Mouse (Mus musculus): ENCODE results near the gene Mterf1b. TPM values are rescaled to one million over a fixed set of nuclear protein-coding genes. Genes with fewer than 3 reads are reported as not detected.
"Not testable (repeated sequence)": the region's sequence is repeated elsewhere in the genome, so short reads cannot be mapped to it uniquely, and the experiment has no call there.

Mterf1b gene
- polyA plus RNA-seq, 2 experiments: 1.8 to 2.1 TPM

- no peak for DNase-seq (ENCODE audit: low read depth in 3 of 3, low spot score in 3 of 3)
- H3K36me3 ChIP-seq (replicated peaks; ENCODE audit: control insufficient read depth, insufficient read depth, low read depth): no peaks in the 10 kb centered on the region
- no peak overlapping the region for H3K27ac ChIP-seq
- TF ChIP-seq EP300 (IDR thresholded peaks at IDR 0.05; ENCODE audit: low read depth) (no peak), CTCF (IDR thresholded peaks at IDR 0.05; ENCODE audit: low read depth) (no peak)
- H3K4me2 ChIP-seq (ENCODE audit: low read depth): no peak overlapping the region
- WGBS (ENCODE audit: insufficient replicate concordance): 49% methylated on average over 6 of the region's 6 CpGs
- no peaks in the 10 kb centered on the region for H3K9me3 ChIP-seq (ENCODE audit: control insufficient read depth, low read length)
- H3K4me1 ChIP-seq (replicated peaks; ENCODE audit: control insufficient read depth in 2 of 2, insufficient read depth in 2 of 2, low read length in 1 of 2): no peaks in the 10 kb centered on the region
- H3K27me3 ChIP-seq (ENCODE audit: control insufficient read depth, insufficient read depth, low read length): no peaks in the 10 kb centered on the region
- ATAC-seq (ENCODE audit: insufficient read depth): no peak
- no peak overlapping the region for H3K9ac ChIP-seq (replicated peaks)
- H3K4me3 ChIP-seq (ENCODE audit: insufficient read depth in 1 of 2, low read depth in 2 of 2, low read length in 2 of 2): no peak overlapping the region
Observed at GRCm38 (mm10) chr5:4179364-4179763, 12.8 kb upstream of the Mterf1b start.

GRCm38 (mm10) chr5:4186815-4187214, 5.4 kb upstream of the Mterf1b start:
- TF ChIP-seq EP300 (IDR thresholded peaks at IDR 0.05; ENCODE audit: low read depth): no peak
- no peak for TF ChIP-seq CTCF (IDR thresholded peaks at IDR 0.05; ENCODE audit: low read depth)

DNA sequence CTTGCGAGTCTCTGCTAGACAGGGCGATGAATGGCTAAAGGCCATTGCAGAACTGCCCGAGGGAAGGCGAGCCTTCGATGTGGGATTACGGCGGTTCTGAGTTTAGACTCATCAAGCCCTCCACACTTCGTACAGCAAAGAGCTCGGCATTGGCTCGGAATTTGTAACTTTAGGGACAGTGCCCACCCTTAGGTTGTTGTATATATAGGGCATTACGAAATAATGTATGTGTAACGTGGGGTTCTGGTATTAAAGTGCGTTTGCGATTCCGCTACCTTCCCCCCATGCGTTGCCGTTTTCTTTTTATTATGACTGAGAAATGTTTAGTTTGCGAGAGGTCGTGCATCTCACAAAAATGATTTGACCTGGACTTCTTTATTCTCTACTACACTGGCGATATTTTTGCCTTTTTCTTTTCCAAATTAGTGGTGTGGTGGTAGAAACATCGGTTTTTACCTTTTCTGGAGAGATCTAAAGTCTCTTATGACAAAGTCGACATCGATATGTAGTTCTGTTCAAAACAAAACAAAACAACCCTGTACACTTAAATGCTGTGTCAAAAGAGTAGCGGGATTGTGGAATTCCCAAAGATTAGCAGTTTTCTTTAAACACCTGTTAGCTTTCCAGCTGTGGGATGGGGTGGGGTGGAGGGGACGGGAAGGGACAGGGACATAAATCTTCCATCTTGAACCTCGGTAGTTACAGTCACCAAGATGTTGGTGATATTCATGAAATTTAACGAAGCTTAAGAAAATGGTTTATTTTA, 497 bp downstream of the Mterf1b start:
- peak overlapping the region; percentile 83 for H3K9ac ChIP-seq (replicated peaks)
- not testable (repeated sequence) for H3K27me3 ChIP-seq (ENCODE audit: control insufficient read depth, insufficient read depth, low read length); H3K36me3 ChIP-seq (replicated peaks; ENCODE audit: control insufficient read depth, insufficient read depth, low read depth); DNase-seq (ENCODE audit: low read depth in 3 of 3, low spot score in 3 of 3); H3K27ac ChIP-seq; H3K9me3 ChIP-seq (ENCODE audit: control insufficient read depth, low read length); H3K4me1 ChIP-seq (replicated peaks; ENCODE audit: control insufficient read depth in 2 of 2, insufficient read depth in 2 of 2, low read length in 1 of 2)
- peak overlapping the region; percentile 73 for H3K4me2 ChIP-seq (ENCODE audit: low read depth)
- peak overlapping the region; percentile 68 to 69 for H3K4me3 ChIP-seq (ENCODE audit: insufficient read depth in 1 of 2, low read depth in 2 of 2, low read length in 2 of 2)
- WGBS (ENCODE audit: insufficient replicate concordance): 3% methylated on average over 13 of the region's 27 CpGs
- ATAC-seq (ENCODE audit: insufficient read depth): peak; percentile 55; the same call in 1 of the 2 replicates

More at GRCm38 (mm10) chr5:4186815-4187214, 5.4 kb upstream of the Mterf1b start:
- H3K9me3 ChIP-seq (ENCODE audit: control insufficient read depth, low read length): no peaks in the 10 kb centered on the region
- no peak overlapping the region for H3K9ac ChIP-seq (replicated peaks)
- H3K4me3 ChIP-seq (ENCODE audit: insufficient read depth in 1 of 2, low read depth in 2 of 2, low read length in 2 of 2): no peak overlapping the region
- no peak for DNase-seq (ENCODE audit: low read depth in 3 of 3, low spot score in 3 of 3)
- no peaks in the 10 kb centered on the region for H3K27me3 ChIP-seq (ENCODE audit: control insufficient read depth, insufficient read depth, low read length)
- H3K36me3 ChIP-seq (replicated peaks; ENCODE audit: control insufficient read depth, insufficient read depth, low read depth): no peaks in the 10 kb centered on the region
- no peaks in the 10 kb centered on the region for H3K4me1 ChIP-seq (replicated peaks; ENCODE audit: control insufficient read depth in 2 of 2, insufficient read depth in 2 of 2, low read length in 1 of 2)
- no peak overlapping the region for H3K27ac ChIP-seq
- 37% methylated on average over 4 of the region's 4 CpGs for WGBS (ENCODE audit: insufficient replicate concordance)
- H3K4me2 ChIP-seq (ENCODE audit: low read depth): no peak overlapping the region
- no peak for ATAC-seq (ENCODE audit: insufficient read depth)

GRCm38 (mm10) chr5:4193247-4193628, 1.1 kb downstream of the Mterf1b start:
- no peaks in the 10 kb centered on the region for H3K27me3 ChIP-seq (ENCODE audit: control insufficient read depth, insufficient read depth, low read length)
- no peak for ATAC-seq (ENCODE audit: insufficient read depth)
- H3K9me3 ChIP-seq (ENCODE audit: control insufficient read depth, low read length): no peaks in the 10 kb centered on the region
- WGBS (ENCODE audit: insufficient replicate concordance): 47% methylated on average over 5 of the region's 5 CpGs
- H3K36me3 ChIP-seq (replicated peaks; ENCODE audit: control insufficient read depth, insufficient read depth, low read depth): no peaks in the 10 kb centered on the region
- H3K27ac ChIP-seq: no peak overlapping the region
- no peak overlapping the region for H3K9ac ChIP-seq (replicated peaks)
- DNase-seq (ENCODE audit: low read depth in 3 of 3, low spot score in 3 of 3): no peak
- H3K4me3 ChIP-seq (ENCODE audit: insufficient read depth in 1 of 2, low read depth in 2 of 2, low read length in 2 of 2): peak overlapping the region; percentile 68 to 69; a peak in 3 of 4 replicates
- peak overlapping the region; percentile 73 for H3K4me2 ChIP-seq (ENCODE audit: low read depth)
- peaks cover 0 to 3% of the 10 kb centered on the region in 2 experiments; a peak in 2 of 4 replicates for H3K4me1 ChIP-seq (replicated peaks; ENCODE audit: control insufficient read depth in 2 of 2, insufficient read depth in 2 of 2, low read length in 1 of 2)
- TF ChIP-seq CTCF (IDR thresholded peaks at IDR 0.05; ENCODE audit: low read depth) (no peak), EP300 (IDR thresholded peaks at IDR 0.05; ENCODE audit: low read depth) (no peak)

DNA sequence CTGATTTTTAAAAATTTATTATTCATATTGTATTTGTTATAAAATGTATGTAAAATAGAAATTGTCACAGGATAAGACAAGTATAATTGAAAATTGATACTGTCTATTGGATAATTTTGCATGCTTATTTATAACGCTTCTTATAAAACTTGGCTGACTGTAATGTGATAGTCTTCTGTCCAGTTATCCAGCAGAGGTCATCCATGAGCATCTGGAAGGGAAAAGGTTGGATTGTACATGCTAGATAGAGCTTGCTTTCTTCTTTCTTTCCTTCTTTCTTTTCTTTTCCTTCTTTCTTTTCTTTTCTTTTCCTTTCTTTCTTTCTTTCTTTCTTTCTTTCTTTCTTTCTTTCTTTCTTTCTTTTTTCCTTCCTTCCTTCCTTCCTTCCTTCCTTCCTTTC, 2.0 kb downstream of the Mterf1b start:
- no peak overlapping the region for H3K27ac ChIP-seq
- ATAC-seq (ENCODE audit: insufficient read depth) (no peak), DNase-seq (ENCODE audit: low read depth in 3 of 3, low spot score in 3 of 3) (no peak)
- 95% methylated on average over 1 of the region's 1 CpGs for WGBS (ENCODE audit: insufficient replicate concordance)
- no peak overlapping the region for H3K4me3 ChIP-seq (ENCODE audit: insufficient read depth in 1 of 2, low read depth in 2 of 2, low read length in 2 of 2)
- no peaks in the 10 kb centered on the region for H3K36me3 ChIP-seq (replicated peaks; ENCODE audit: control insufficient read depth, insufficient read depth, low read depth)
- TF ChIP-seq EP300 (IDR thresholded peaks at IDR 0.05; ENCODE audit: low read depth) (no peak), CTCF (IDR thresholded peaks at IDR 0.05; ENCODE audit: low read depth) (no peak)
- no peak overlapping the region for H3K9ac ChIP-seq (replicated peaks)
- no peak overlapping the region for H3K4me2 ChIP-seq (ENCODE audit: low read depth)
- no peaks in the 10 kb centered on the region for H3K27me3 ChIP-seq (ENCODE audit: control insufficient read depth, insufficient read depth, low read length)
- H3K4me1 ChIP-seq (replicated peaks; ENCODE audit: control insufficient read depth in 2 of 2, insufficient read depth in 2 of 2, low read length in 1 of 2): peaks cover 0 to 3% of the 10 kb centered on the region in 2 experiments; a peak in 2 of 4 replicates
- H3K9me3 ChIP-seq (ENCODE audit: control insufficient read depth, low read length): no peaks in the 10 kb centered on the region

Data from liver, embryonic 14.5 days (tissue).